Mouse (Mus musculus): Measurements from ENCODE around the gene Trip6. TPM values are rescaled to one million over a fixed set of nuclear protein-coding genes. Genes with fewer than 3 reads are reported as not detected.

Gene Trip6
- polyA plus RNA-seq, 1 experiment from 2014 or later: 22.1 TPM

DNA sequence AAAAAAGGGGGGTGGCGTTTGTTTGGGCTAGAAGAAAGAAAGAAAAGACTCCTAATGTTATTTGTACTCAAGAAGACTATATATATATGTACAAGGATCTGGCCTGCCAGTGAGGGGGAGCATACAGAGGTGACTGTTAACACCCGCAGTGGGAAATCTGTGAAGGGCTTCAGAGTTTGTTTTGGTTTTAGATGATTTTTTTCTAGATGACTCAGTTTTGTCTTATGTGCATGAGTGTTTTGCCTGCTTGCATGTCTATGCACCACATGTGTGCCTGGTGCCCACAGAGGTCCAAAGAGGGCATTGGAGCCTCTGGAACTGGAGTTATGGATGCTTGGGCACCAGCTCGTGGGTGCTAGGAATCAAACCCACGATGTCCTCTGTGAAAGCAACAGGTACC, 32.8 kb upstream of the Trip6 start:
- Histone ChIP-seq H3K9me3 (no peaks in the 10 kb centered on the region), H3K27me3 (peaks cover 22% of the 10 kb centered on the region), H3K9ac (replicated peaks) (no peak overlapping the region), H3K36me3 (no peaks in the 10 kb centered on the region), H3K4me3 (replicated peaks) (no peak overlapping the region), H3K4me2 (replicated peaks) (no peak overlapping the region), H3K4me1 (replicated peaks) (peaks cover 45% of the 10 kb centered on the region), H3K27ac (no peak overlapping the region)
- WGBS: 88% methylated on average over 4 of the region's 4 CpGs
- no peak for ATAC-seq

GRCm38 (mm10) chr5:137346388-137346787, 32.2 kb upstream of the Trip6 start:
- H3K9ac ChIP-seq (replicated peaks): no peak overlapping the region
- no peak overlapping the region for H3K4me3 ChIP-seq (replicated peaks)
- no peaks in the 10 kb centered on the region for H3K36me3 ChIP-seq
- H3K9me3 ChIP-seq: no peaks in the 10 kb centered on the region
- no peak overlapping the region for H3K4me2 ChIP-seq (replicated peaks)
- 91% methylated on average over 1 of the region's 1 CpGs for WGBS
- peaks cover 22% of the 10 kb centered on the region for H3K27me3 ChIP-seq
- no peak overlapping the region for H3K27ac ChIP-seq
- ATAC-seq: no peak
- H3K4me1 ChIP-seq (replicated peaks): peaks cover 39% of the 10 kb centered on the region

GRCm38 (mm10) chr5:137345821-137346220, 31.6 kb upstream of the Trip6 start:
- Histone ChIP-seq H3K4me1 (replicated peaks) (peaks cover 33% of the 10 kb centered on the region), H3K9ac (replicated peaks) (no peak overlapping the region), H3K27ac (no peak overlapping the region), H3K36me3 (no peaks in the 10 kb centered on the region), H3K4me3 (replicated peaks) (no peak overlapping the region), H3K9me3 (no peaks in the 10 kb centered on the region), H3K27me3 (peaks cover 20% of the 10 kb centered on the region), H3K4me2 (replicated peaks) (no peak overlapping the region)
- no peak for ATAC-seq
- 29% methylated on average over 9 of the region's 9 CpGs for WGBS

GRCm38 (mm10) chr5:137343869-137344268, 29.7 kb upstream of the Trip6 start:
- Histone ChIP-seq H3K9me3 (no peaks in the 10 kb centered on the region), H3K36me3 (no peaks in the 10 kb centered on the region), H3K4me3 (replicated peaks) (no peak overlapping the region), H3K27me3 (peaks cover 7% of the 10 kb centered on the region), H3K9ac (replicated peaks) (no peak overlapping the region), H3K4me1 (replicated peaks) (peaks cover 26% of the 10 kb centered on the region), H3K4me2 (replicated peaks) (no peak overlapping the region), H3K27ac (no peak overlapping the region)
- no peak for ATAC-seq

DNA sequence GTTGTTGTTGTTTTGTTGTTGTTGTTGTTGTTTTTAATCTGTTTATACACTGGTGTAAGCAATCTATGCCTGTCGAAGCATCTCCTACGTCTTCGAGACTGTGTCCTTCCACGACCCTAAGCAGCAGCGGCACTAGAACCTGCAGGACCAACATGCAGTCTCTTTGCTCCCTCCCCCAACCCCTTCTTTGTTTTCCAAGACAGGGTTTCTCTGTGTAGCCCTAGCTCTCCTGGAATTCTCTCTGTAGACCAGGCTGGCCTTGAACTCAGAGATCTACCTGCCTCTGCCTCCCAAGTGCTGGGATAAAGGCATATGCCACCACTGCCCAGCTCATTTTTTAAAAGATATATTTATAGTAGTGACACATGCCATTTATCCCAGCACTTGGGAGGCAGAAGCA, 29.2 kb upstream of the Trip6 start:
- H3K4me2 ChIP-seq (replicated peaks): no peak overlapping the region
- no peak for ATAC-seq
- peaks cover 2% of the 10 kb centered on the region; the same call in 1 of the 2 replicates for H3K27me3 ChIP-seq
- H3K9ac ChIP-seq (replicated peaks): no peak overlapping the region
- no peak overlapping the region for H3K27ac ChIP-seq
- WGBS: 93% methylated on average over 5 of the region's 5 CpGs
- H3K4me3 ChIP-seq (replicated peaks): no peak overlapping the region
- no peaks in the 10 kb centered on the region for H3K9me3 ChIP-seq
- no peaks in the 10 kb centered on the region for H3K36me3 ChIP-seq
- H3K4me1 ChIP-seq (replicated peaks): peaks cover 24% of the 10 kb centered on the region

GRCm38 (mm10) chr5:137342407-137343012, 28.3 kb upstream of the Trip6 start:
- Histone ChIP-seq H3K27me3 (no peaks in the 10 kb centered on the region), H3K9me3 (no peaks in the 10 kb centered on the region), H3K4me2 (replicated peaks) (no peak overlapping the region), H3K27ac (no peak overlapping the region), H3K9ac (replicated peaks) (no peak overlapping the region), H3K4me1 (replicated peaks) (peaks cover 20% of the 10 kb centered on the region), H3K36me3 (no peaks in the 10 kb centered on the region), H3K4me3 (replicated peaks) (no peak overlapping the region)
- WGBS: 85% methylated on average over 7 of the region's 7 CpGs
- ATAC-seq: no peak

DNA sequence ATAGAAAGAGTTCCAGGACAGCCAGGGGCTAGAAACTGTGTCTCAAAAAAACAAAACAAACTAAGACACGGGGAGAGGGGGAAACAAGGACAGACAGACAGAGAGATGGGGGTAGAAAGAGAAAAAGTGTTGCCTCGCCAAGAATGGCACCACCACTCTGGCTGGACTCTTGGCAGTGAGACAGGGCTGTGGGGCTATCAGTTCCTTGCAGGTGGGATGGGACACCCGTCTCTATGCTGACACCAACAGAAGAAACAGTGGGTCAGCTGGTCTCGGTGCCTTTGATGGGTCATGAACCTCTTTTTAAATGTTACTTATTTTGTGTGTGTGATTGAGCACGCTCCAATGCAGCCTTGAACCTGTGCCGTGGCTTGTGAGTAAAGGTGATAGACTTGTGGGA, 26.0 kb upstream of the Trip6 start:
- 0 out of 2 replicates have a peak overlapping the region, but pooled peaks have one; percentile 44 for H3K4me3 ChIP-seq (replicated peaks)
- no peaks in the 10 kb centered on the region for H3K9me3 ChIP-seq
- 0 out of 2 replicates have a peak, but pooled peaks cover 3% of the 10 kb centered on the region for H3K27me3 ChIP-seq
- no peak for ATAC-seq
- no peak overlapping the region for H3K27ac ChIP-seq
- 72% methylated on average over 6 of the region's 6 CpGs for WGBS
- peaks cover 15% of the 10 kb centered on the region for H3K4me1 ChIP-seq (replicated peaks)
- peak overlapping the region; percentile 80; the same call in 1 of the 2 replicates for H3K4me2 ChIP-seq (replicated peaks)
- H3K9ac ChIP-seq (replicated peaks): peak overlapping the region; percentile 67; the same call in 1 of the 2 replicates
- H3K36me3 ChIP-seq: no peaks in the 10 kb centered on the region

- H3K27ac ChIP-seq: peak overlapping the region; percentile 84
- no peaks in the 10 kb centered on the region for H3K36me3 ChIP-seq
- WGBS: 5% methylated on average over 22 of the region's 22 CpGs
- 0 out of 2 replicates have a peak, but pooled peaks cover 3% of the 10 kb centered on the region for H3K27me3 ChIP-seq
- H3K4me2 ChIP-seq (replicated peaks): peak overlapping the region; percentile 80
- ATAC-seq: peak; percentile 71
- peak overlapping the region; percentile 67 for H3K9ac ChIP-seq (replicated peaks)
- H3K4me1 ChIP-seq (replicated peaks): peaks cover 15% of the 10 kb centered on the region
- peak overlapping the region; percentile 44 for H3K4me3 ChIP-seq (replicated peaks)
- H3K9me3 ChIP-seq: no peaks in the 10 kb centered on the region
Observed at GRCm38 (mm10) chr5:137339290-137339979, 25.2 kb upstream of the Trip6 start.

DNA sequence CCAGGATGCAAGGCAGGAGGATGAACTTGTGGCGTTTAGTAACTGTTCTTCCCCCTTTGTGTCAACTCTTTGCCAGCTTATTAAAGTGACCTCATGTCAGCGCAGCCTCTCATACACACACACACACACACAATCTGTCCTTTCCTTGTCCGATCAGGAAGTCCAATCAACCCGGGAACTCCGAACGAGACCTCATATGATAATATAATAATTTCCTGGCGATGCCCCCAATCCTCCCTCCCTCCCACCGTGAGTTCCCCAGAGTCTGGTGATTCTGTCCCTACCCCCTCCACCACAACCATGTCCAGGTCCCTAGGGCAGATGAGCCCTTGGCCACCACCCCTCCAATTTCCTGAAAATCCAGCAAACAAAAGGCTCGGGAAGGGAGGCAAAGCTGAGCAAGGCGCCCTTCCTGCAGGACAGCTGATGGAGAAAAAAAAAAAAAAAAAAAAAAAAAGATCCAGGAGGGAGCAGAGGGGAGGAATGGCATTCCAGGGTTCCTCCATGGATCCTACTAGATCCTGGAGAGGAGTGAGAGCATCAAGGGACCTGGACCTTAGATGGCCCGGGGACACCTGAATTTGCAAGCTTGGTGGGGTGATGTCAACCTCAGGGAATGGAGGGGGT, 24.6 kb upstream of the Trip6 start:
- Histone ChIP-seq H3K27ac (peak overlapping the region; percentile 84), H3K4me1 (replicated peaks) (peaks cover 15% of the 10 kb centered on the region), H3K36me3 (no peaks in the 10 kb centered on the region), H3K4me2 (replicated peaks) (peak overlapping the region; percentile 80), H3K9ac (replicated peaks) (peak overlapping the region; percentile 67), H3K4me3 (replicated peaks) (peak overlapping the region; percentile 44), H3K9me3 (no peaks in the 10 kb centered on the region), H3K27me3 (0 out of 2 replicates have a peak, but pooled peaks cover 3% of the 10 kb centered on the region)
- WGBS: 1% methylated on average over 11 of the region's 11 CpGs
- ATAC-seq: peak; percentile 22

DNA sequence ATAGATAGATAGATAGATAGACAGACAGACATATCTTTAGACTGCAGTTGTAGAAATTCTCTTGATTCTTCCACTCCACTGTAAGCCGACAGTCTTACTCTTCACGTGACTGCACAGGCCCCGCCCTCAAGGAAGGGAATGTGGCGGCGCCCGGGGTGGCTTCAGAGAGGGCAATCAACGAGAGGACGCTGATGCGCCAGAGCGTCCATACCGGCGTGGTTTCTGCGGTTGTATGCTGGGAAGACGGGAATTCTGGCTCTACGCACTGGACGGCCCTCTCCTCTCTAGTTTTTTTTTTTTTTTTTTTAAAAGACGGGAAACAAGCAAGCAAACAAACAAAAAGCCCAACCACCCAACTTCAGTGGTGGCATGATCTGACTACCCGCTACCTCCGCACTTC, 24.1 kb upstream of the Trip6 start:
- under 1% methylated on average over 19 of the region's 19 CpGs for WGBS

DNA sequence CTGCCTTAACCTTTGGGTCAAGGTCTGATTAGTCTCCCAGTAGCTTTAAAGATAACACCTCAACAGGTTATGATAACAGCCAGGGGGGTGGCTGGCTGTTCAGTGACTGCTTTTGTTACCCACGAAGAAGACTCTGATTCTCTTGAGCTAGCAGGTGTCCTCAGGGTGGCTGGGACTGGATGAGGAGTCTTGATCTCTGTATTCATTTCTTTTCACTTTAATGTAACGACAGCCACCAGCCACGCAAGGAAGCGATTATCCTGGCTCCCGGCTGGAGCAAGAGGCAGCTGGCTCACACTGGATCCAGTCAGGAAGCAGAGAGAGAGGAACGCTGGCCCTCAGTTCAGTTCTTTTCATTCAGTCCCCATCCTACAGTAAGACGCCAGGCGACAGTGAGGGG, 23.0 kb upstream of the Trip6 start:
- no peaks in the 10 kb centered on the region for H3K36me3 ChIP-seq
- H3K4me3 ChIP-seq (replicated peaks): no peak overlapping the region
- H3K4me1 ChIP-seq (replicated peaks): peaks cover 27% of the 10 kb centered on the region
- no peak overlapping the region for H3K27ac ChIP-seq
- 56% methylated on average over 8 of the region's 8 CpGs for WGBS
- no peaks in the 10 kb centered on the region for H3K9me3 ChIP-seq
- H3K27me3 ChIP-seq: 0 out of 2 replicates have a peak, but pooled peaks cover 3% of the 10 kb centered on the region
- no peak overlapping the region for H3K4me2 ChIP-seq (replicated peaks)
- no peak for ATAC-seq
- no peak overlapping the region for H3K9ac ChIP-seq (replicated peaks)

More for the DNA sequence above, 24.1 kb upstream of the Trip6 start:
- peak overlapping the region; percentile 44 for H3K4me3 ChIP-seq (replicated peaks)
- no peaks in the 10 kb centered on the region for H3K9me3 ChIP-seq
- peak overlapping the region; percentile 67 for H3K9ac ChIP-seq (replicated peaks)
- H3K27me3 ChIP-seq: 0 out of 2 replicates have a peak, but pooled peaks cover 3% of the 10 kb centered on the region
- peak overlapping the region; percentile 80 for H3K4me2 ChIP-seq (replicated peaks)
- H3K36me3 ChIP-seq: no peaks in the 10 kb centered on the region
- H3K27ac ChIP-seq: peak overlapping the region; percentile 84
- ATAC-seq: peak; percentile 82
- peaks cover 17% of the 10 kb centered on the region for H3K4me1 ChIP-seq (replicated peaks)

- 66% methylated on average over 6 of the region's 6 CpGs for WGBS
- no peak overlapping the region for H3K9ac ChIP-seq (replicated peaks)
Observed at GRCm38 (mm10) chr5:137335066-137335465, 20.9 kb upstream of the Trip6 start.

More at GRCm38 (mm10) chr5:137335066-137335465, 20.9 kb upstream of the Trip6 start:
- H3K36me3 ChIP-seq: peaks cover 3% of the 10 kb centered on the region; the same call in 1 of the 2 replicates
- H3K9me3 ChIP-seq: no peaks in the 10 kb centered on the region
- ATAC-seq: no peak
- H3K4me3 ChIP-seq (replicated peaks): no peak overlapping the region
- H3K4me1 ChIP-seq (replicated peaks): peaks cover 31% of the 10 kb centered on the region
- H3K4me2 ChIP-seq (replicated peaks): no peak overlapping the region
- H3K27me3 ChIP-seq: 0 out of 2 replicates have a peak, but pooled peaks cover 3% of the 10 kb centered on the region
- no peak overlapping the region for H3K27ac ChIP-seq

All from midbrain, embryonic 13.5 days (tissue).